Mouse (Mus musculus): Measurements from ENCODE around the gene Rapgef2.

Gene Rapgef2

DNA sequence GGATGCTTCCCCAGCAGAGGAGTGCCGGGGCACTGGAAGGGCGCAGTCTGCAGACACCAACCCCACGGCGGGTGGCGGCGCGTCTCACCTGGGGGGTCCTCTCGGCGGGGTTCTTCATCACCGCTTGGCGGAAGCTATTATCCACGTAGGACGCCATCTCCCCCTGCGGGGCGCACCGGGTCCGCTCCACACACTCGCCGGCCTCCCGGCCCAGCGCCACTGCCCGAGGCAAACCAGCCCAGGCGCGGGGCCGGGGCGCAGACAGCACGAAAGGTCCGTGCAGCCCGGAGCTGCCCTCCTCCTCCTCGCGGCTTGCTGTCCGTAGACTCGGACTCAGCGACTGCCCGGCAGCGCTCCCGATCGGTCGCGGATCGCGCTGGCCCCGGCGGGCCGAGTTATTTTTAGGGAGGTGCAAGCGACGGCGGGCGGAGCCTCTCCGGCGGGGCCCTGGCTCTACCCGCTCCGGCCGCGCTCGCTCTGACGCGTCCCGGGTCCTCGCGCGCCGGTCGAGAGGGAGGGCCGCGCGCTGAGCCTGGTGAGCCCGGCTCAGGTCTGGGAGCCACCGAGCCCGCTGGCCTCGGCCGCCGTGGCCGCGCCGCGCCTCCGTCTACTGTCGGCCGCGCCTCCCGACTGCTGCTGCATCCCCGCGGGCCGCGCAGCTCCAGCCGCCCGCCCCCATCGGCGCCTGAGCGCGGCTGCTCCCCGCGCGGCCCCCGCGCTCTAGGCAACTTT is at the start of gene Rapgef2:
Rapgef2 (minus strand) TSS at position 142 of the 732 bp plus-strand sequence.
- ChIA-PET CTCF (interaction anchor here in 1 of 4 experiments (1.5 kb wide), 1 partner anchor 85 kb away, joined by 4 read pairs; no protein-coding TSS in a partner anchor), POLR2A (interaction anchor here in 3 of 4 experiments (0.7 to 2.8 kb wide), 24 partner anchors 8 to 342 kb away, joined by 3 to 10 read pairs (median 3); partner anchors contain the start of genes 4930579G24Rik (in 1 of the 3) and Fnip2 (in 1 of the 3))

GRCm38 (mm10) chr3:79333643-79334200 is 47.4 kb upstream of the Rapgef2 start:
- CTCF ChIA-PET: interaction anchor here in 1 of 4 experiments (0.7 kb wide), 1 partner anchor 10 kb away, joined by 3 read pairs; no protein-coding TSS in a partner anchor
- POLR2A ChIA-PET: no interaction called here

- ChIA-PET CTCF (interaction anchor here in 1 of 4 experiments (0.7 kb wide), 1 partner anchor 10 kb away, joined by 3 read pairs; no protein-coding TSS in a partner anchor), POLR2A (no interaction called here)
Measured at GRCm38 (mm10) chr3:79333051-79333450, 46.7 kb upstream of the Rapgef2 start.

DNA sequence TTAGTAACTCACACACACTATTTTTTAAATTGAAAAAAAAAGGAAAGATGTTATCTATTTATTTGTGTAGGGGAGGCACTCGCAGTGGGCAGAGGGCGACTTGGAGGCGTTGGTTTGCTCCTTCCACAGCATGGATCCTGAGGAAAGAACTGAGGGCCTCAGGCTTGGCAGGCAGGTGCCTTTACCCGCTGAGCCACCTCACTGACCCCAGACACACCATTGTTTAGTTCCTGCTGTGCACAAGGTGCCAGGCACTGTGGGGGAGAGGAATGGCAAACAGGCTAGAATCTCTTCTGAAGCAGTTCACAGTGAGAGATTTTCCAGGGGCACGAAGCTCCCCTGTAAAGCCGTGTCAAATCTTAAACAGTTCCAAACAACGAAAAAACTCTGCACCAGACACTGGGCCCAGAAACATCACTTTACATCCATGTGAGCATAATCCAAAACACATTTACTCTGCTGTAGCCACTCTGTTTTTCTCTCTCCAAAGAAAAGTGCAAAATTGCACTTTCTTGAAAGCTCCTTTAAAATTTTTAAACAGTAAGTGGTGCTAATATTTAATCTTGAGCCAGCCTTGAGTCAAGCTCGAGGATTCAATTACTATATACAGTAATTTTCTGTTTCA is 43.5 kb upstream of the Rapgef2 start:
- POLR2A ChIA-PET: no interaction called here

GRCm38 (mm10) chr3:79324697-79325526 is 38.6 kb upstream of the Rapgef2 start:
- ChIA-PET CTCF (no interaction called here), POLR2A (interaction anchor here in 3 of 4 experiments (0.6 to 1.7 kb wide), 7 partner anchors 52 to 396 kb away, joined by 3 to 6 read pairs (median 3); no protein-coding TSS in a partner anchor)

More for the DNA sequence above, 43.5 kb upstream of the Rapgef2 start:
- CTCF ChIA-PET: no interaction called here

DNA sequence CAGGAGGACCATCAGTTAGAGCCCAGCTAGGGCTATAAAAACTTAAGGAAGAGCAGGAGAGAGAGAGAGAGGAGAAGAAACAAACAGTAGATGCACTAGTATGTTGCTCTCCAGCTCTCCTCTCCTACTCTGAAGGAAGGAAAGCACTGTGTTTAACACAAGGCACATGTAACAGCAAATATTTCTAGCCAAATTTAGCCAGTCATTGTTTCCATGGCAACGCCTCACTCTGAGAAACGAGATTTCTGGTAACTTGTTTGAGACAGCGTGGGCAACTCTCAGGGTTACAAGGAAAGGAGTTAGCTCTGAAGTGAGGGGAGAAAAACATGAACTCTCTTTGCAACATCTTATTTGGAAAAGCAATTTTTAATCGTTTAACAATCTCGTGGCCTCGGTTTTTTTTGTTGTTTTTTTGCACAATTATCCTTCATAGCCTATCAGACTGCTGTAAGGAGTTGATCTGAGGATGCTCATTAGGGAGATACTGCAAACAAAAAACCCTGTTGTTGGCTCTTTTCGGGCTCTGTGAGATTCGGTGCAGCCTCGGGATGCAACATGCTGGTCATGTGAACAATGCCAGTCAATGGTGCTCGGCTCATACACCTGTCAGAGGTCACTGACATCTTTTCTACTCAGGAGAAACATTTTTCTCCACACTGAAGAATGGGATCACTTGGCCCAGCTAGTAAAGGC is 27.8 kb upstream of the Rapgef2 start:
- ChIA-PET POLR2A (interaction anchor here in 1 of 4 experiments (0.7 kb wide), 1 partner anchor 263 kb away, joined by 6 read pairs; no protein-coding TSS in a partner anchor), CTCF (no interaction called here)

DNA sequence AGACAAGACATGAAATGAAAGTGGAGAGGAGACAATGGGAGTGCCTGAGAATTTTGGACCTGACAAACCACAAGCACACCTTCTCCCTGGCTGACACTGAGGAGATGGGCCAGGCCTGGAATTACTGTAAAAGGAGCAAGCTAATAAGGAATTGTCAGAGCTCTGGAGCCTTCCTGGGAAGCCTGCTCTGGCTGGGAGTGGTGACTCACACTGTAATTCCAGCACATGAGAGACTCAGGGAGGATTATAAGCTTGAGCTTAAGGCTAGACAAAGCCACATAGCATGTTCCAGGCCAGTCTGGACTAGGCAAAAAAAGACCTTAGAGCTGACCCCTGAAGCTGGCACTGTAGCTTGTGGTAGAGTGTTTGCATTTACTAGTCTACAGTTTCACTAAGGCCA is 25.6 kb upstream of the Rapgef2 start:
- CTCF ChIA-PET: no interaction called here
- POLR2A ChIA-PET: interaction anchor here in 1 of 4 experiments (1.0 to 1.1 kb wide), 2 partner anchors 10 to 24 kb away, joined by 3 to 5 read pairs; no protein-coding TSS in a partner anchor

- POLR2A ChIA-PET: interaction anchor here in 1 of 4 experiments (1.0 kb wide), 1 partner anchor 14 kb away, joined by 3 read pairs; no protein-coding TSS in a partner anchor
- CTCF ChIA-PET: no interaction called here
Measured at GRCm38 (mm10) chr3:79310184-79310583, 23.9 kb upstream of the Rapgef2 start.

GRCm38 (mm10) chr3:79308605-79309004 is 22.3 kb upstream of the Rapgef2 start:
- POLR2A ChIA-PET: no interaction called here
- CTCF ChIA-PET: no interaction called here

GRCm38 (mm10) chr3:79299401-79299800 is 13.1 kb upstream of the Rapgef2 start:
- POLR2A ChIA-PET: interaction anchor here in 1 of 4 experiments (1.2 kb wide), 1 partner anchor 9 kb away, joined by 3 read pairs; no protein-coding TSS in a partner anchor
- CTCF ChIA-PET: no interaction called here

DNA sequence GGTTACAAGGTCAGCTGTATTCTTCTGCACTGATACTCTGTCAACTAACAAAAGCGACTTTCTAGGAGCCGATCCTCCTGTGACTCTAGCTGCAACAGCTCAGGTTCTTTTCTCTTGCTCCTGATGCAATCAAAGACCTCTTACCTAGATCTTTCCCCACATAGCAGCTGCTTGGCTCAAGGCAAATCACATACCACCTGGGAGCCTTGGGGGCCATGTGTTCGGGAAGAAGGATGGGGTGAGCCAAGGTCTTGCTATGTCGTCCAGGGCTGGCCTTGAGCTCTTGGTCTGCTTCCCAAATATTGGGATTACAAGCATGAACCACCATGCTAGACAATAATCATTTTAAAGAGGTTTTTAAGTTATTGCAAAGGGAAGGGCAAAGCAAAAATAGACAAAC is 11.0 kb upstream of the Rapgef2 start:
- ChIA-PET POLR2A (interaction anchor here in 2 of 4 experiments (1.1 to 2.1 kb wide), 4 partner anchors 10 to 19 kb away, joined by 3 to 10 read pairs (median 3); partner anchors contain the start of gene Rapgef2 (in 1 of the 2)), CTCF (no interaction called here)

DNA sequence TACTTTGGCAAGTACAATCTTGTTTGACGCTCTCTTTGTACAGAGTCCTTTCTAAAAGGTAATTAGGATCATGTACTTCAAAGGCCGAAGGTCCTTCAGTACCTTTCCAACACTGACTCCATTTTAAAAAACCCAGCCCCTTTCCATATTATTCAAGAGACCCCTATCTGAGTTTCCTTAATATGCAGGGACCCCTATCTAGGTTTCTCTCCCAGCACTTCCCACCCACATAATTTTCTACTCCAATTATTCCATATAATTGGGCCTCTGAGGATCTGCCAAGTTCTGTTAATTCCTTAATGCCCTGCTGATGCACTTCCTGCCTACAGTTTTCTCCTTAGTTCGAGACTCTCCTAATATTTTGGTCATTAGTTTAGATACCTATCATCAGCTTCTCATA is 10.3 kb upstream of the Rapgef2 start:
- ChIA-PET CTCF (interaction anchor here in 1 of 4 experiments (1.2 kb wide), 1 partner anchor 75 kb away, joined by 3 read pairs; no protein-coding TSS in a partner anchor), POLR2A (interaction anchor here in 2 of 4 experiments (0.9 to 2.1 kb wide), 5 partner anchors 9 to 183 kb away, joined by 3 to 10 read pairs (median 3); partner anchors contain the start of gene Rapgef2 (in 1 of the 2))

DNA sequence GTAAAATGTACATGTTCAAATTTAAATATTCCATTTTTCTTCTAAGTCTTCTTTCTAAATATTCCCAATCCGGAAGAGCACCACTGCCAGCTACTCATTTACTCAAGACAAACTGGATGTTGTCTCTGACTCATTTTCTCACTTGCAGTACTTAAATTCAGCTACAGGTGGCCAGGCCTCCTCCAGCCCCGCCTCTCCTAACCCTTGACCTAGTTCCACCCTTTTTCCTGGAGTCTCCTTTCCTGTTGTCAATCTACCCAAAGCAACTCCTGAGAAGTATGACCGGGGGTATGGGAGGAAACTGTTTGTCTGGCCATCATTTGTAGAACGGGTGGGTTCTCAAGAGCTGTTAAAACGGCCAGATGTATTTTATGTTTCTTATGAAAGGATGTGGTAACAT is 9.7 kb upstream of the Rapgef2 start:
- POLR2A ChIA-PET: interaction anchor here in 2 of 4 experiments (0.7 to 2.1 kb wide), 7 partner anchors 9 to 183 kb away, joined by 3 to 10 read pairs (median 3); partner anchors contain the start of gene Rapgef2 (in 2 of the 2)
- CTCF ChIA-PET: interaction anchor here in 1 of 4 experiments (1.2 kb wide), 1 partner anchor 75 kb away, joined by 3 read pairs; no protein-coding TSS in a partner anchor

- ChIA-PET POLR2A (interaction anchor here in 2 of 4 experiments (0.8 to 1.7 kb wide), 3 partner anchors 9 to 23 kb away, joined by 3 to 6 read pairs (median 3); partner anchors contain the start of gene Rapgef2 (in 1 of the 2)), CTCF (interaction anchor here in 1 of 4 experiments (0.6 kb wide), 1 partner anchor 134 kb away, joined by 3 read pairs; no protein-coding TSS in a partner anchor)
Measured at GRCm38 (mm10) chr3:79294701-79295100, 8.4 kb upstream of the Rapgef2 start.

- POLR2A ChIA-PET: no interaction called here
- CTCF ChIA-PET: interaction anchor here in 1 of 4 experiments (0.6 kb wide), 1 partner anchor 90 kb away, joined by 3 read pairs; no protein-coding TSS in a partner anchor
Measured at GRCm38 (mm10) chr3:79293023-79293422, 6.7 kb upstream of the Rapgef2 start.

- ChIA-PET CTCF (no interaction called here), POLR2A (no interaction called here)
Measured at GRCm38 (mm10) chr3:79289050-79289449, 2.7 kb upstream of the Rapgef2 start.

- CTCF ChIA-PET: interaction anchor here in 1 of 4 experiments (0.5 kb wide), 1 partner anchor 86 kb away, joined by 3 read pairs; no protein-coding TSS in a partner anchor
- POLR2A ChIA-PET: interaction anchor here in 3 of 4 experiments (0.9 to 2.8 kb wide), 10 partner anchors 8 to 280 kb away, joined by 3 to 10 read pairs (median 4); partner anchors contain the start of gene Fnip2 (in 1 of the 3)
Measured at GRCm38 (mm10) chr3:79287699-79288458, 1.6 kb upstream of the Rapgef2 start.
